8 mouse cellular contexts compared by ENCODE assay signal in the genomic region with DNA sequence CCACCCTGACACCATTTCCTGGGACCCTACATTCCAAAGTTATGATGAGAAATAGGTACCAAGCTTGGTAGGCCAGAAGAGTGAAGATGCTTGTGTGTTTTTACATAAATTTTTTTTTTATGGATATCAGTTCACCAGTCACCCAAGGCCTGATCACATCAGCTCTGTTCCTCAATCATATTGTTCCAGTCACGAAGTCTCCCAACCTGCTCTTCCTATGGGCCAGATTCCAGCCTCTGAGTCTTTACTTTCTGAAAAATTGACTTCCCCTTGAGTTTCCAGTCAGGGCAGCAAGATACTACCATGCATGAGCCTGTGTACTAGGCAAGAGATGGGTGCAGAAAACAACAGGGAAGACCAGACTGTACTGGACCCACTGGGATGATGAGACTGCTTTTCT. TPM values are rescaled to one million over a fixed set of nuclear protein-coding genes. Genes with fewer than 3 reads are reported as not detected.
DNase-seq lines count a peak whose midpoint lies in the region; ATAC-seq and TF ChIP-seq lines count a peak whose summit lies in the region.

A gene (minus strand): TSS at position 101 of the 400 bp plus-strand sequence.

- H3K4me2 ChIP-seq in limb, embryonic 13.5 days (replicated peaks): peak within 1 kb of the TSS; percentile 98

- no peak for TF ChIP-seq POLR2A in testis, adult 2 months (IDR thresholded peaks at IDR 0.05; ENCODE audit: control insufficient read depth, low read depth, low read length)
- no peak for TF ChIP-seq POLR2A in small intestine, adult 2 months (IDR thresholded peaks at IDR 0.05; ENCODE audit: low read depth, low read length)

- no peaks in the 10 kb centered on the region; the same call in 1 of the 2 replicates for H3K4me1 ChIP-seq in testis, adult 2 months (ENCODE audit: control insufficient read depth, insufficient read depth, low read length)
- H3K4me1 ChIP-seq in erythroblast, embryonic 14.5 days (ENCODE audit: control insufficient read depth): peaks cover 49% of the 10 kb centered on the region
- H3K4me1 ChIP-seq in limb, embryonic 13.5 days: peaks cover 30% of the 10 kb centered on the region
- peaks cover 12% of the 10 kb centered on the region; the same call in 1 of the 2 replicates for H3K4me1 ChIP-seq in small intestine, adult 2 months (ENCODE audit: control insufficient read depth, insufficient read depth, insufficient read length, low read length)

- no peaks in the 10 kb centered on the region for H3K9me3 ChIP-seq in erythroblast, embryonic 14.5 days (ENCODE audit: control insufficient read depth, low read length)
- H3K9me3 ChIP-seq in limb, embryonic 13.5 days: no peaks in the 10 kb centered on the region

- H3K27ac ChIP-seq in testis, adult 2 months (ENCODE audit: control insufficient read depth, insufficient read depth, low read depth, low read length): peak within 1 kb of the TSS; percentile 98
- H3K27ac ChIP-seq in limb, embryonic 13.5 days: peak within 1 kb of the TSS; percentile 44; the same call in 1 of the 2 replicates
- H3K27ac ChIP-seq in small intestine, adult 2 months (ENCODE audit: insufficient read depth, low read depth, low read length): 0 out of 2 replicates have a peak within 1 kb of the TSS, but pooled peaks have one; percentile 12

- peak within 1 kb of the TSS; percentile 99; the same call in 1 of the 2 replicates for H3K9ac ChIP-seq in limb, embryonic 13.5 days

- DNase-seq in testis, postnatal 14 days (ENCODE audit: low spot score): no peak
- DNase-seq in heart, postnatal 25 days (ENCODE audit: low spot score): no peak
- no peak for DNase-seq in urinary bladder, postnatal 14 days (ENCODE audit: low spot score)
- no peak for DNase-seq in kidney, postnatal 4 days

- ATAC-seq in limb, embryonic 13.5 days (ENCODE audit: low FRiP score, low read depth): no peak

- 84% methylated on average over 1 of the region's 1 CpGs for WGBS in limb, embryonic 13.5 days
- WGBS in small intestine, adult 2 months: 92% methylated on average over 1 of the region's 1 CpGs

- H3K27me3 ChIP-seq in testis, adult 2 months (ENCODE audit: control insufficient read depth, insufficient read depth, low read length): no peaks in the 10 kb centered on the region
- no peaks in the 10 kb centered on the region for H3K27me3 ChIP-seq in erythroblast, embryonic 14.5 days (ENCODE audit: control insufficient read depth)
- H3K27me3 ChIP-seq in limb, embryonic 13.5 days: no peaks in the 10 kb centered on the region
- H3K27me3 ChIP-seq in small intestine, adult 2 months (ENCODE audit: control insufficient read depth, insufficient read depth, low read length): no peaks in the 10 kb centered on the region

- TF ChIP-seq CTCF in testis, adult 2 months (IDR thresholded peaks at IDR 0.05; ENCODE audit: control insufficient read depth, insufficient read depth, insufficient replicate concordance, low read depth, low read length): no peak
- TF ChIP-seq CTCF in small intestine, adult 2 months (IDR thresholded peaks at IDR 0.05; ENCODE audit: extremely low read depth, insufficient read length, insufficient replicate concordance, low read depth, low read length): no peak

- peak within 1 kb of the TSS; percentile 98; the same call in 1 of the 2 replicates for H3K4me3 ChIP-seq in testis, adult 2 months (ENCODE audit: control insufficient read depth, low read depth, low read length)
- peak within 1 kb of the TSS; percentile 68 for H3K4me3 ChIP-seq in erythroblast, embryonic 14.5 days (replicated peaks)
- peak within 1 kb of the TSS; percentile 92 for H3K4me3 ChIP-seq in limb, embryonic 13.5 days
- no peak within 1 kb of the TSS for H3K4me3 ChIP-seq in small intestine, adult 2 months (ENCODE audit: low read depth, low read length)

- intact Hi-C loops in heart, postnatal 25 days (cut with DNase I): no loop called here

- H3K36me3 ChIP-seq in testis, adult 2 months (ENCODE audit: control insufficient read depth, insufficient read depth, low read length): no peaks in the 10 kb centered on the region
- peaks cover 88% of the 10 kb centered on the region for H3K36me3 ChIP-seq in erythroblast, embryonic 14.5 days (ENCODE audit: control insufficient read depth)
- peaks cover 19% of the 10 kb centered on the region for H3K36me3 ChIP-seq in limb, embryonic 13.5 days
- H3K36me3 ChIP-seq in small intestine, adult 2 months (ENCODE audit: control insufficient read depth, insufficient read depth, low read length): peaks cover 9% of the 10 kb centered on the region

RNA-seq across cellular contexts. Expression of the gene that starts here (rescaled TPM):
- 75.6 and 92.2 TPM in 2 replicates for polyA plus RNA-seq in testis, adult 2 months (2012; rRNA removed)
- 33.0 and 43.0 TPM in 2 replicates for polyA plus RNA-seq in erythroblast, embryonic 14.5 days (2012)
- total RNA-seq in heart, postnatal 25 days (2021): 100 to 1,000 TPM in 1 of 2 experiments, 10 to 100 TPM in 1; 89.2 to 106 TPM
- polyA plus RNA-seq in limb, embryonic 13.5 days (2015; fragmentation: Nextera tagmentation; extraction: Ambion mirVana): 379 and 395 TPM in 2 replicates
- polyA plus RNA-seq in small intestine, adult 2 months (2012; rRNA removed): 54.5 and 91.7 TPM in 2 replicates

Comparison
In these comparisons a context has a peak if more than half of its experiments do, and no peak if none do; other contexts are left out.
1. H3K27ac ChIP-seq: peak in every context shown above with its lines; median percentile 98 in testis, adult 2 months; 44 in limb, embryonic 13.5 days; 12 in small intestine, adult 2 months.